Mouse (Mus musculus): ENCODE results near the gene Atxn1. TPM values are rescaled to one million over a fixed set of nuclear protein-coding genes. Genes with fewer than 3 reads are reported as not detected.
A peak's percentile ranks its signal among the peaks of the same experiment; 100 is the strongest.

Atxn1 gene
- total and polyA plus RNA-seq, 3 experiments, result 8.0 to 13.1 (median 9.7) TPM

DNA sequence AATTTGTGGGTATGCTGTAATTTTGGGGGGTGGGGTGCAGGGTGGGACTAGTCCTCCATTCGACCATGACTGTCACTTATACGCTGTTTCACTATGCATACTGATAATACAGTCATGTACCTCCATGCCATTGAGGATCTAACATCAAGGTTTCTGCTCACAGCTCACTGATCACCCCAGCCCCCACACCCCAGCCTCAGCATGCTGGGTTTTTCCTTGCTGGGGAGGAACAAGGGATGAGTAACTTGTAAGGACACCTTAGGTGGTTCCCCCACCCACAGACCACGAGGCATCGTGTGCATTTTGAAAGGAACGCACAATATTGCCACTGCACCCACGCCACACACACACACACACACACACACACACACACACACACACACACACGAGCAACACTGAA lies 79.9 kb downstream of the Atxn1 start:
- in situ Hi-C loops (cut with MboI; ENCODE audit: low pct_ligation_motif_present, low pct_unique_long_range_greater_than_20kb, low sequenced_read_pairs), result no loop called here
- Histone ChIP-seq H3K27ac (ENCODE audit: insufficient read depth, low read depth) (peak overlapping the region; percentile 57), H3K9ac (ENCODE audit: insufficient read depth, low read depth) (0 out of 2 replicates have a peak overlapping the region, but pooled peaks have one; percentile 47), H3K4me2 (ENCODE audit: insufficient read depth, low read depth, poor library complexity, severe bottlenecking) (peak overlapping the region; percentile 69), H3K36me3 (replicated peaks in 1 of 2; ENCODE audit: control insufficient read depth in 1 of 2, insufficient read depth in 1 of 2, low read length in 1 of 2) (peaks cover 0 to 18% of the 10 kb centered on the region in 2 experiments), H3K27me3 (replicated peaks) (no peaks in the 10 kb centered on the region), H3K79me2 (replicated peaks; ENCODE audit: control insufficient read depth, extremely low read depth, insufficient read depth, poor library complexity, severe bottlenecking) (peaks cover 46% of the 10 kb centered on the region), H3K9me3 (replicated peaks; ENCODE audit: low read length) (no peaks in the 10 kb centered on the region), H3K4me3 (replicated peaks in 1 of 3; ENCODE audit: low read depth in 2 of 3, low read length in 2 of 3, poor library complexity in 1 of 3) (no peak overlapping the region), H3K4me1 (ENCODE audit: control insufficient read depth in 1 of 2, insufficient read depth in 2 of 2) (peaks cover 19 to 77% of the 10 kb centered on the region in 2 experiments)
- peak; percentile 98 for DNase-seq (ENCODE audit: extremely low read depth)
- dilution Hi-C loops (cut with MboI; ENCODE audit: extremely low pct_ligation_motif_present, extremely low pct_unique_long_range_greater_than_20kb, low sequenced_read_pairs), result no loop called here
- TF ChIP-seq SMC3 (IDR thresholded peaks at IDR 0.05; ENCODE audit: low read depth, low read length), result peak; percentile 54
- TF ChIP-seq E2F4 (IDR thresholded peaks at IDR 0.05; ENCODE audit: insufficient replicate concordance, low read depth, low read length), result no peak
- TF ChIP-seq CTCF (conservative IDR thresholded peaks at IDR 0.05 in 1 of 2, IDR thresholded peaks at IDR 0.05 in 1 of 2; ENCODE audit: low read depth in 2 of 2, low read length in 2 of 2), result no peak
- no peak for TF ChIP-seq USF1 (IDR thresholded peaks at IDR 0.05; ENCODE audit: low read depth, low read length)
- TF ChIP-seq TBP (conservative IDR thresholded peaks at IDR 0.05; ENCODE audit: low read depth, low read length), result no peak
- TF ChIP-seq MYC (IDR thresholded peaks at IDR 0.05; ENCODE audit: low read depth, low read length), result peak; percentile 98
- peak; percentile 78 for TF ChIP-seq EP300 (IDR thresholded peaks at IDR 0.05; ENCODE audit: low read length)
- no peak for TF ChIP-seq CHD1 (IDR thresholded peaks at IDR 0.05; ENCODE audit: low read depth, low read length)
- TF ChIP-seq BHLHE40 (IDR thresholded peaks at IDR 0.05; ENCODE audit: low read depth, low read length), result peak; percentile 82
- TF ChIP-seq MEF2A (IDR thresholded peaks at IDR 0.05; ENCODE audit: borderline replicate concordance, low read depth, low read length), result peak; percentile 80
- TF ChIP-seq ELF1 (IDR thresholded peaks at IDR 0.05; ENCODE audit: low read depth, low read length), result peak; percentile 46; the same call in 1 of the 2 replicates
- peak; percentile 46; the same call in 1 of the 2 replicates for TF ChIP-seq HCFC1 (IDR thresholded peaks at IDR 0.05; ENCODE audit: low read depth, low read length)
- no peak for TF ChIP-seq JUN (IDR thresholded peaks at IDR 0.05; ENCODE audit: insufficient read depth, low read depth, low read length)
- 0 out of 2 replicates have a peak, but pooled peaks have one; percentile 44 for TF ChIP-seq ZMIZ1 (IDR thresholded peaks at IDR 0.05; ENCODE audit: low read depth, low read length)
- no peak for TF ChIP-seq USF2 (conservative IDR thresholded peaks at IDR 0.05; ENCODE audit: low read depth, low read length)
- TF ChIP-seq GABPA (IDR thresholded peaks at IDR 0.05; ENCODE audit: insufficient replicate concordance, low read depth, low read length), result no peak
- no peak for TF ChIP-seq UBTF (IDR thresholded peaks at IDR 0.05; ENCODE audit: low read depth, low read length)
- peak; percentile 86 for TF ChIP-seq SIN3A (IDR thresholded peaks at IDR 0.05; ENCODE audit: low read length)
- TF ChIP-seq CHD2 (IDR thresholded peaks at IDR 0.05; ENCODE audit: low read length), result peak; percentile 94
- peak; percentile 94 for TF ChIP-seq MAZ (IDR thresholded peaks at IDR 0.05; ENCODE audit: low read depth, low read length)
- no peak for TF ChIP-seq ZKSCAN1 (IDR thresholded peaks at IDR 0.05; ENCODE audit: borderline replicate concordance, low read depth, low read length)
- TF ChIP-seq JUND (conservative IDR thresholded peaks at IDR 0.05; ENCODE audit: low read depth, low read length), result peak; percentile 70
- TF ChIP-seq POLR2AphosphoS2 (IDR thresholded peaks at IDR 0.05; ENCODE audit: low read depth, low read length), result no peak
- peak; percentile 39; the same call in 1 of the 2 replicates for TF ChIP-seq MAFK (IDR thresholded peaks at IDR 0.05; ENCODE audit: insufficient replicate concordance, low read length)
- peak; percentile 95 for TF ChIP-seq MAX (IDR thresholded peaks at IDR 0.05; ENCODE audit: low read length)
- peak; percentile 90 for TF ChIP-seq MXI1 (IDR thresholded peaks at IDR 0.05; ENCODE audit: low read depth, low read length)
- peak; percentile 92 for TF ChIP-seq ETS1 (conservative IDR thresholded peaks at IDR 0.05; ENCODE audit: low read depth, low read length)
- peak; percentile 66; the same call in 1 of the 2 replicates for TF ChIP-seq RCOR1 (conservative IDR thresholded peaks at IDR 0.05; ENCODE audit: low read depth, low read length)
- peak; percentile 76 for TF ChIP-seq IRF4 (IDR thresholded peaks at IDR 0.05; ENCODE audit: low read depth, low read length)
- TF ChIP-seq NRF1 (IDR thresholded peaks at IDR 0.05; ENCODE audit: low read depth, low read length), result no peak
- TF ChIP-seq ZC3H11A (IDR thresholded peaks at IDR 0.05; ENCODE audit: low read depth, low read length), result no peak
- TF ChIP-seq NELFE (IDR thresholded peaks at IDR 0.05; ENCODE audit: low read depth, low read length), result 0 out of 2 replicates have a peak, but pooled peaks have one; percentile 35
- TF ChIP-seq RAD21 (IDR thresholded peaks at IDR 0.05; ENCODE audit: low read depth, low read length), result peak; percentile 32
- peak; percentile 81 for TF ChIP-seq TCF12 (IDR thresholded peaks at IDR 0.05; ENCODE audit: low read depth, low read length)
- no peak; the same call in none of the 2 replicates for TF ChIP-seq POLR2A (IDR thresholded peaks at IDR 0.05; ENCODE audit: low read depth, low read length)
- no peak for TF ChIP-seq KAT2A (IDR thresholded peaks at IDR 0.05; ENCODE audit: insufficient replicate concordance, low read length)
- TF ChIP-seq PAX5 (IDR thresholded peaks at IDR 0.05; ENCODE audit: low read length), result no peak
- TF ChIP-seq ZNF384 (IDR thresholded peaks at IDR 0.05; ENCODE audit: low read depth, low read length), result no peak; the same call in 1 of the 2 replicates
